22 mouse cellular contexts compared by ENCODE assay signal in genomic region chr6:142926901-142927605, GRCm38 (mm10). TPM values are rescaled to one million over a fixed set of nuclear protein-coding genes. Genes with fewer than 3 reads are reported as not detected.
DNase-seq lines count a peak whose midpoint lies in the region; ATAC-seq and TF ChIP-seq lines count a peak whose summit lies in the region.
"Had no signal": no experiment of that assay in that cellular context is flagged by ENCODE, and none has a peak within 500 bp of the region (broad histone marks: within the 10 kb centered on the region; RNA-seq: fewer than 3 reads in every experiment).

No protein-coding gene starts in this region.

- no peak overlapping the region for H3K4me3 ChIP-seq in kidney, embryonic 15.5 days (replicated peaks)
- no peak overlapping the region for H3K4me3 ChIP-seq in gastrocnemius, adult 2 months
- H3K4me3 ChIP-seq: embryonic facial prominence, embryonic 15.5 days; erythroblast, embryonic 14.5 days; forebrain, embryonic 10.5 days; heart, embryonic 13.5 days; hindbrain, embryonic 15.5 days had no signal

- WGBS in kidney, embryonic 15.5 days: 88% methylated on average over 9 of the region's 9 CpGs

- TF ChIP-seq CTCF in gastrocnemius, adult 2 months (IDR thresholded peaks at IDR 0.05): no peak

- H3K9ac ChIP-seq in kidney, embryonic 15.5 days: no peak overlapping the region
- H3K9ac ChIP-seq: embryonic facial prominence, embryonic 15.5 days; heart, embryonic 13.5 days; hindbrain, embryonic 15.5 days had no signal

- intact Hi-C loops in gastrocnemius, adult 2 months (cut with DNase I): no loop called here

- no peaks in the 10 kb centered on the region for H3K9me3 ChIP-seq in kidney, embryonic 15.5 days (replicated peaks)
- H3K9me3 ChIP-seq: embryonic facial prominence, embryonic 15.5 days; forebrain, embryonic 10.5 days; G1E; heart, embryonic 13.5 days; hindbrain, embryonic 15.5 days had no signal

- no peaks in the 10 kb centered on the region for H3K36me3 ChIP-seq in kidney, embryonic 15.5 days
- H3K36me3 ChIP-seq: embryonic facial prominence, embryonic 15.5 days; forebrain, embryonic 10.5 days; G1E; heart, embryonic 13.5 days; hindbrain, embryonic 15.5 days had no signal

- H3K27me3 ChIP-seq in kidney, embryonic 15.5 days: no peaks in the 10 kb centered on the region
- H3K27me3 ChIP-seq: embryonic facial prominence, embryonic 15.5 days; heart, embryonic 13.5 days; hindbrain, embryonic 15.5 days had no signal

- H3K4me1 ChIP-seq in kidney, embryonic 15.5 days: no peaks in the 10 kb centered on the region
- H3K4me1 ChIP-seq: embryonic facial prominence, embryonic 15.5 days; forebrain, embryonic 10.5 days had no signal

- H3K4me2 ChIP-seq in kidney, embryonic 15.5 days: no peak overlapping the region
- H3K4me2 ChIP-seq: embryonic facial prominence, embryonic 15.5 days; heart, embryonic 13.5 days; hindbrain, embryonic 15.5 days had no signal

- peak; percentile 32 for DNase-seq in CD4-positive, CD25-positive, alpha-beta regulatory T cell, adult 2 months (ENCODE audit: low read depth, low spot score)
- DNase-seq in retina, adult 2 months (ENCODE audit: low read depth, low spot score): peak; percentile 63
- DNase-seq in retina, embryonic 14.5 days (ENCODE audit: low spot score): no peak
- peak; percentile 53 for DNase-seq in NIH3T3 (ENCODE audit: low read depth)
- DNase-seq in gastrocnemius, adult 2 months: no peak
- DNase-seq: adrenal gland, adult 2 months; adrenal gland, postnatal 25 days; cerebellum, adult 2 months; cerebellum, postnatal 14 days; embryo, embryonic 11 days; heart, postnatal 36 days had no signal

- no peak for ATAC-seq in CD4-positive, CD25-positive, alpha-beta regulatory T cell, adult 4 months
- peak; percentile 66 for ATAC-seq in megakaryocyte progenitor cell, adult 5-6 weeks (replicated peaks; ENCODE audit: poor library complexity)
- no peak for ATAC-seq in kidney, embryonic 15.5 days (replicated peaks; ENCODE audit: low FRiP score)
- ATAC-seq: forebrain, embryonic 14.5 days had no signal

- no peak overlapping the region for H3K27ac ChIP-seq in kidney, embryonic 15.5 days
- H3K27ac ChIP-seq in gastrocnemius, adult 2 months: no peak overlapping the region
- H3K27ac ChIP-seq: embryonic facial prominence, embryonic 15.5 days; forebrain, embryonic 10.5 days; heart, embryonic 13.5 days; hindbrain, embryonic 15.5 days had no signal

RNA-seq across cellular contexts. Expression of gene St8sia1, which starts 37.2 kb away (rescaled TPM):
- polyA plus RNA-seq in CD4-positive, CD25-positive, alpha-beta regulatory T cell, adult 4 months (2017; shearing (Covaris generic)): 10 to 100 TPM; 11.2 to 12.4 TPM
- total RNA-seq in megakaryocyte progenitor cell, adult 5-6 weeks (2015): 0.07 TPM in 1 of 2 replicates, not detected in the other
- 0.14 TPM in 1 of 2 replicates, not detected in the other for total RNA-seq in megakaryocyte progenitor cell, adult 5-6 weeks (2017)
- 3.0 and 3.1 TPM in 2 replicates for polyA plus RNA-seq in kidney, embryonic 15.5 days (2015; fragmentation: Nextera tagmentation; extraction: Ambion mirVana)
- total RNA-seq in gastrocnemius, adult 2 months (2021): under 1 TPM; 0.11 to 0.23 TPM
- polyA plus RNA-seq: C2C12; erythroblast, embryonic 14.5 days; G1E had no signal

Comparison
In these comparisons a context has a peak if more than half of its experiments do, and no peak if none do; other contexts are left out.
1. DNase-seq: peak in CD4-positive, CD25-positive, alpha-beta regulatory T cell, adult 2 months (single experiment), retina, adult 2 months (single experiment) and NIH3T3 (single experiment); none in retina, embryonic 14.5 days (single experiment) and gastrocnemius, adult 2 months (single experiment).